Mouse (Mus musculus): ENCODE results near the gene Cfap126.

Cfap126 gene

DNA sequence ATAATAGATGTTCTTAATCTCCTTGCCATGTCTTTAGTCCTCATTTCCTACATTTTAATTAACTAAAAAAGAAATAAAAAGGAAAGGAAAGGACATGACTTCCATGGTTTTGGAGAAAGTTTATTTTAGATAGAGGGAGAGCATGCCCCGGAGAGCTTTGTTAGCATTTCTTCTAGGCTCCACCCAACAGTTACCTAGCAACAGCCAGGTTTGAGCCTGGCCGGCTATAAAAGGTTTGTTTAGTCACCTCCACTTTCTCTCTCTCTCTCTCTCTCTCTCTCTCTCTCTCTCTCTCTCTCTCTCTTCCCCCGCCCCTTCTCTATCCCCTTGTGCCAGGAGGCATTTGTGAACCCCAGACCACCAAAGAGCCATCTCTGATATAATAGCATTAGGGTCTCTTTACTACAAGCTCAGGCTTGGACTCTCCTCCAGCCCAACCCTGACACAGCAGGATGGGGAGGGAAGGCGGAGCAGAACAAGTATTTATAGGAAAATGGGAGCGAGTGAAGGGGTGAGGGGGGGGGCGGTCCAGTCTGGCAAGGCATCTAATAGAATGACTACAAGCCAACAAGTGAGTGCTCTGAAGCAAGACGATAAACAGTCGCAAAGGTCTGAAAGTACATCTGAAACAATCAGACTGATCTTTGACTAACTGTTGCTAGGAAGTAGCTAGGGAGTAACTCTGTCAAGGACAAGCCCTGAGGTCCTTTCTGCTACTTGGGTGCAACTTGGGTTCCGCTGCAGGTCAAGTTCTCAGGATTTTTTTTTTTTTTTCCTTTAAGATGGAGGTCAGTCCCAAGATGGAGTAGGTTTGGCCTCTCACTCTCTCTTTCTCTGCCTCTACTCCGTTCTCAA lies 17.4 kb upstream of the Cfap126 start:
- DNase-seq: no peak

DNA sequence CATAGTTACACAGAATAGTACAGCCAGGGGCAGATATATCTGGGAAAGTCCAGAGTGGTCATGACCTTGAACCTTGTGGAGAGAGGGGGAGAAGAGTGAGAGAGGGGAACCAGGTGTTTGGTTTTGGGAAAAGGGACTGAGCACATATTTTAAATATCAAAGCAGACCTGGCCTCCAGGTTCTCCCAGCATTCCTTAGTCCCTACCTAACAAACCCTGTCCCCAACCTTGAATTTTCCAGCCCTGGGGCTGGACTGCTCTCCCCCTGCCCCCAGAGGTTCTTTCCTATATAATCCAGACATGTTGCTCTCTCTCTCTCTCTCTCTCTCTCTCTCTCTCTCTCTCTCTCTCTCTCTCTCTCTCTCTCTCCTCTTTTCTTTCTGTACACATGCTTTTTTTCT lies 16.6 kb upstream of the Cfap126 start:
- DNase-seq: no peak

DNA sequence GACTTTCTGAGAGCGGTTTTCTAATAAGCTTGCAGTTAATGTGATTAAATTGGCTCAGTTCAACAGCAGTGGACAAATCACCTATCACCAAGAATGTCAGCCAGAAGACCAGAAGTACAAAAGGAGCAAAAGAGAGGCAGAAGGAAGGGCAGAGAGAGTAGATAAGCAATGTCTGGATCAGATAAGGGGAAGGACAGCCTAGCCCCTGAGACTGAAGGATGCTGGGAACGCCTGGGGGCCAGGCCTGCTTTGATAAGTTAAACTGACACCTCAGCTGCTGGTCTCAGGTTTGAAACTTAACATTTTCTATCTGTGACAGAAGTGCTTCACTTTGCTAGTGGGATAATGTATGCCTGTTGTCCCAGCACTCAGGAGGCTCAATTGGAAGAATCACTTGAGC lies 16.1 kb upstream of the Cfap126 start:
- no peak for DNase-seq

DNA sequence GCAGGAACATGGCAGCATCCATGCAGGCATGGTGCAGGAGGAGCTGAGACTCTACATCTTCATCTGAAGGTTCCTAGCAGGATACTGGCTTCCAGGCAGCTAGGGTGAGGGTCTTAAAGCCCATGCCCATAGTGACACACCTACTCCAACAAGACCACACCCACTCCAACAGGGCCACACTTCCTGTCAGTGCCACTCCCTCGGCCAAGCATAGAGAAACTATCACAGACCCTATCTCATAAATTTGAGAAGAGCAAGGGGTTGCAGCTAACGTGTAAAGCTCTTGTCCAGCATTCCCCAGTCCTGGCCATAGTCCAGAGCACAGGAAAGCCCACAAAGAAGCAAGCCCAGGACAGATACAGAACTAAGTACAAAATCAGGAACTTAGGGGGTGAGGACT lies 12.7 kb upstream of the Cfap126 start:
- no peak for DNase-seq

DNA sequence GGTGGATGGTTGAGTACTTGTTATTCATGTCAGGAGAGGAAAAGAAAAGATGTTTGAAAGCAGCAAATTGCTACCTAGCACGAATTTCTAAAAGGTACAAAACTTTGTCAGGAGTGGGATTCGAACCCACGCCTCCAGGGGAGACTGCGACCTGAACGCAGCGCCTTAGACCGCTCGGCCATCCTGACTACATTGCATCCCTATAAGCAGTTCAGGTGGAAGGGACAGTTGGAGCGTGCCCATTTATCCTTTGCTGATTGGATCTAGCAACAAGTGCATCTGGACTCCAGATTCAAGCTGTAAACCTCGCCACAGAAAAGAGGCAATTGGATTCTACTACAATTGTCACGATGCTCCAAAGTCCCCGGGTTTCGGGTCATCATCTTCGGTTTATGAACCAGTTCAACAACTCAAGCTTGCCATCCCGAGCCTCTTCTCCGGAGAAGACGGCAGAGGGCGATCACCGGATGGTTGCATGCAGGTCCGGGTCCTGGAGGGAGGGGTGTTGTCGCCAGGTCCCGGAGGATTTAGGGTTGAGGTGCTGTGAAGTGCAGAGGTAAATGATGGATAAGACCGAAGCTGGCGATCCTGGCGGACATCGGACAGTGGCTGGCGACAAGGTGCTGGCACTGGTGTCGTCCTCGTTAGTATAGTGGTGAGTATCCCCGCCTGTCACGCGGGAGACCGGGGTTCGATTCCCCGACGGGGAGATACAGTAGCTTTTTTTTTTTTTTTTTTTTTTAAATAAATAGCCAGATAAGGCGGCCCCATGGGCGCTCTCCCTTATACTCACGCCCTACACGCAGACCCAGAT lies 11.8 kb upstream of the Cfap126 start:
- peak; percentile 72 to 87 for DNase-seq

DNA sequence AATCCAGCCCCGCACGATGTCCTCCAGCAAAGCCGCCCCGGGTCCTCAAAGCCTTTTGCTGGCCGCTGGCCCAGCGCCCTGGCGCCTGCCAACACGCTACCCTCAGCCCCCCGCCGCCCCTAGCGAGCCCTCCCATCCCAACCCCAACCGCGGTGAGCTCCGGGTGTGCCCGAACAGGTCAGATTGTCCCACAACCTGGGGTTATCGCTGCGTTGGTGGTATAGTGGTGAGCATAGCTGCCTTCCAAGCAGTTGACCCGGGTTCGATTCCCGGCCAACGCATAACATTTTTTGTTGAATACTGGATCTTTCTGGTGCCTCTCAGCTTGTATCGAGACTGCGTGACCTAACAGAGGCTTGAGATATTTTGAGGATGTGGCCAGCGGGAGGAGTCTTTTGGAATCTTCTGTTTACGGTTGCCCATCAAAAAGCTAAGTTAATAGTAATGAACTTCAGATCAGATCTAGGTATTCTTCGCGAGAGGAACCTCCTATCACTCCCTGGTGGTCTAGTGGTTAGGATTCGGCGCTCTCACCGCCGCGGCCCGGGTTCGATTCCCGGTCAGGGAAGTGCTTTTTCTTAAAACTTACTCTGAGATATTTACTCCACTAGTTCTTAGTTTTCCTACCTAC lies 11.1 kb upstream of the Cfap126 start:
- peak; percentile 81 to 91 for DNase-seq

DNA sequence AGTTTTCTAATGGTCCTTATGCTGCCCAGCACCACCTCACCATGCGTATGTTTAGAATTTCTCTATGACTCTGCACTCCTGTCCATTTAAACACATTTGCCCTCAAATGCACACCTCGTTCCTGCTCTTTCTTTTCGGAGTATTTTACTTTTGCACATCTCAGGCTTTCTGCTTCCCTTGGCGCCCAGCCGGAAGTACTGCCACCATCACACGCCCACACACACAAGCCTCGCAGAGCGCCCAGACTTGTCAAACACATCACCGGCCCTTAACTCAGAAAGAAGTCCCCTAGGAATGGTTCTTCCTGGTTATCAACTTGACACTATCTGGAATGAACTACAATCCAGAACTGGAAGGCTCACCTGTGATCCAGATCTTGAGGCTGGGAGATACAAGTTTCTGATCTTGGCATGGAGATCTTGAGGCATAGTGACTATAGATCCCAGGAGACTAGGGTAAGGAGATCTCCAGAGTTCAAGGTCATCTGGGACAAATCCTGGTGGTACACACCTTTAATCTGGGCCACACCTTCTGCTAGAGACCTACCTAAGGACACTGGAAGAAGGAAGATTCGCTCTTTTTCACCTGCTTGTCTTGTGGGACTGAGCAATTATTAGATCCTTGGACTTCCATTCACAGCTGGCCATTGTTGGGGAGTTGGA lies 10.4 kb upstream of the Cfap126 start:
- no peak for DNase-seq

DNA sequence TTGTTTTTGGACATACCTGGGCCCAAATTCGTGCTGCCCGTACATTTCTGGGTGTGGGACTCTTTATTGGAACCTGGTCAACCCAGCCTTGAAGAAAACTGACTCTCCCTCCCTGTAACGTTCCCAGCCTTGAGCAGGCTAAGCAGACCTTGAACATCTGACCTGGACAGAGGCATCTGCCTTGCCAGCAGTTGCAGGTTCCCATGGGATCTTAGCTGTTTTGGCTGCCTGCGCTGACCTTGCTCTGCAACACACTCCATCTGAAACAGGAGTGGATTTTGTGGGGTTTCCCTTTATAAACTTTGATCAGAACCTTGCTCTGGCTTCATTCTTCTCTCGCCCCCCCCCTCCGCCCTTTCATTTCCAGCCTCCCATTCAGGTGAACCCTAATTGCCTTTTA lies 8.5 kb upstream of the Cfap126 start:
- no peak for DNase-seq

DNA sequence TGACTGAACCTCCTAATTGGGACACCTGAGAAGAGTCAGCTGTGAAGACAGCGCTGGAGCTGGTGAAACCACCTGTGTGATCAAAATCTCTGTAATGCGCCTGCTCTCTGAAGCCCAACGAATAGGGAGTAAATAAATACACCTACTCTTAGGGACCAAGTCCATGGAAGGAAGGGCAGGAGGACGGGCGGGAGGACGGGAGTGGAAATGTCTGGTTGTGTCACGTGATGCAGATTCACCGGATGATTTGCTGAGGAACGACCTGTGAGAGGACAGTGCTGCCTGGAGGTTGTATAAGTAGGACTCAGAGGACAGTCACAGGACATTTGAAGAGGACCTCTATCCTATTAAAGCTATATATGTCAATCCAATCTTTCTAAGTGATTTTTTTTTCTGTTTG lies 4.1 kb upstream of the Cfap126 start:
- peak; percentile 29 to 34 for DNase-seq

DNA sequence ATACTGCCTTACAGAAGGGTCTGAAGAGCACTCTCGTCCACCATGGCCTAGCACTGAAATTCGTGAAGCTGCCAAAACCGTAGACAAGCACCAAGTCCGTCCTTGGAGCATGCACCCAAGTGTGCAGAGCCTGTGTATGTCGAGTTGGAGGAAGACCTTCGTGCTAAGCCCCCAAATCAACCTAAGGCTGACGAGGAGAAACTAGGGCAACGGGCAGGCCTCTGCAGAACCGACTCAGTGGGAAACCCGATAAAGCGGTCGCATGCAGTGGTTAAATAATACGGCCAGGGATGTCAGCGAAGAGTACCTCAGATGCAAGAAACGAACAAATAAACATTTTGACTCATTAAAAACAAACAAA lies 3.1 kb upstream of the Cfap126 start:
- no peak for DNase-seq

DNA sequence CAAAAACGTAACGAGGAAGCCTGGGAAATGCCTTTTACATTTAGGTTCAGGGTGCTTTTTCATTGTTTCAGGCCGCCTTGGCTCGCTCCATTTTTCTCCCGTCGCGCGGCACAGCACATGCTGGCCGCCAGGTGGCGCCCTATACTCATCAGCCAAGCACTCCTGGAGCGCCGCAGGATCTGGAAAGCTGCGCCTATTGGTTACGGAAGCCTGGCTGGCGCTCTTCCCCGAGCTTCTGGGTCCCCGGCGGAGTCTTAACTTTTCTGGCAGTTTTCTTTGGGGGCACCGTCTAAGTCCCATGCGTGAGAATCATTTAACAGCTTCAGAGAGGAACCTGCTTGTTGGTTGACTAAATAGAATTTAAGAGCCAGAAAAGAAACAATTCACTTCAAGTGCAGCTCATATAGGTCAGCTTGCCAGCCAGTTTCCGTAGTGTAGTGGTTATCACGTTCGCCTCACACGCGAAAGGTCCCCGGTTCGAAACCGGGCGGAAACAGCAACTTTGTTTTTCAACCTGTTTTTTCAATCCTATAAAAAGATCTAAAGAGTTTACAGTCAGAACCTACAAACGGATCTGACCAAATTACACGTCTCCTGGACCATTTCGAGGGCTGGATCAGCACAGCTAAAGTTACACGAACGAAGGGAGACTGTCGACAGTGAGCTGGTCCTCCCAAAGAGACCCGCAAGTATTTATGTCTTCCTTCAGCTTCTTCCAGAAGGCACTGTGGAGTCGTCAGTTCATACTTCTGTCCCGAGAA lies 2.5 kb upstream of the Cfap126 start:
- DNase-seq: peak; percentile 92 to 95

DNA sequence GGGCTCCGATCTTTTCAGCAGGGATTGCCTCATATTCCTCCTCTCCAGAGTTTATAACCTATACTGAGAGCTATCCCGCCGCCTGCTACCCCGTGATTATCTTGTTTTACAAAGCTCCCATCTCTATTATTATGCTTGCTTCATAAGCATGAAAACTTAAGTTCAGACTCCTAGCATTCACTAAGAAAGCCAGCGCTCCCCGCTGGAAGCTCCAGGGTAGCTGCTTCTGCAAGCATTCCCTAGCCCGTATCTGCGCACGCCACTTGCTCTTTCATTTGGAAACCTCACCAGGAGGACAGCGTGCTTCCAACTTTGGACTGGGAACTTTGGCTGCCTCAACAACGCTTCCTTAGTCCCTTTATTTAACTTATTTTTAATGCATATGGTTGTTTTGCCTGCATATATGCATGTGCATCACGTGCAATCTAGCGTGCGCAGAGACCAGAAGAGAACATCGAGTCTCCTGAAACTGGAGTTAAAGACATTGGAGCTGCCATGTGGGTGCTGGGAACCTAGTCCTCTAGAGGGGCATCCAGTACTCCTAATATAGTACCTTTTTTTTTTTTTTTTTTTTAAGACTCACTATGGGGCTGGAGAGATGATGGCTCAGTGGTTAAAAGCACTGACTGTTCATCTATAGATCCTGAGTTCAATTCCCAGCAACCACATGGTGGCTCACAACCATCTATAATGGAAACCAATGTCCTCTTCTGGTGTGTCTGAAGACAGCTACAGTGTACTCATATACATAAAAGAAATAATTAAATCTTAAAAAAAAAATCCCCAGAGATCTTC lies 1.7 kb upstream of the Cfap126 start:
- peak; percentile 55 to 58 for DNase-seq

DNA sequence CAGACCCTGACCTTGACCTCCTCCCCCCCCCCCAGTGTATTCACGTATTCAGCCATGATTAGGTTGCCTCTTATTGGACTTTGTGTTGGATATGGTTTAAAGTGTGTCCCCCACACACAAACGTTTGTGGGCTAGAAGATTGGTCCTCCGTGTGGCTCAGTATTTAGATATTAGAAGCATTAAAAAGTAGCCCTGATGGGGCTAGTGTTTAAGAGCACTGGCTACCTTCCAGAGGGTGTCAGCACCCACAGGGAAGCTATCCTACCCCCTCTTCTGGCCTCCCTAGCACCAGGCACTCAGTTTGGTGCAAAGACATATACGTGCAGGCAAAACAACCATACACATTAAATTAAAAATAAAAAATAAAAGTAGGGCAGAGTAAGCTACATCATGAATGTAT lies 732 bp upstream of the Cfap126 start:
- DNase-seq: no peak

DNA sequence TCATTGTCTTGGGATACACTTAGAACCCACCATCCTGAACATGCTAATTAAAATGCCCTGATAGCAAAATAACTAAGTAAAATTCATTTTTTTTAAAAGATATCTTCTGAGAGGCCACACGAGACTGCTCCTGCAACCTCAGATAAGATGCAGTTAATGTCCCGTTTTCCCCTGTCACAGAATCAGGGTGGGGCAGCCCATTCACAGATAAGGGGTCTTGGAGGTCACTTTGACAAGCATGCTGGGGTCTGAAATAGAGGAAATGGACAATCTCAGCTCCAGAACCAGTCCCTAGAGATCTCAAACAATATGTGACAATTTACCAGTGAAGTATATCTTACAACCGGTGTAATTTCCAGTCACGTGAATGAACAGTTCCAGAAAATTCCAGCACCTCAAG lies 2.6 kb downstream of the Cfap126 start:
- DNase-seq: no peak

DNA sequence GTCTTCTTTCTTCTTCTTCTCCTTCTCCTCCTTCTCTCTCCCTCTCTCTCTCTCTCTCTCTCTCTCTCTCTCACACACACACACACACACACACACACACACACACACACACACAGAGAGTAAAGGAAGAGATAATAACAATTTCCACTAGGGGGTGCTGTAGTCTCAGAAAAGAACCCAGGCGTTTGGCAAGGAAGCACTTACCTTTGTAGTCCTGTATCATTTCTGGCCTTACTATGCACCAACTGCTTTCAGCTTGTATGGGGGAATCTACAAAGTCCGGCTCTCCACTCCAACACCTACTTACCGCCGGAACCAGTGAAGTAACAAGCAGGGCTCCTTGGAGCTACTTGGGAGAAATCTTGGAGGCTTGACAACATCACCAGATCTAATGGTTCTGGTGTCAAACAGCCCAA lies 4.6 kb downstream of the Cfap126 start:
- peak; percentile 56 to 61 for DNase-seq

DNA sequence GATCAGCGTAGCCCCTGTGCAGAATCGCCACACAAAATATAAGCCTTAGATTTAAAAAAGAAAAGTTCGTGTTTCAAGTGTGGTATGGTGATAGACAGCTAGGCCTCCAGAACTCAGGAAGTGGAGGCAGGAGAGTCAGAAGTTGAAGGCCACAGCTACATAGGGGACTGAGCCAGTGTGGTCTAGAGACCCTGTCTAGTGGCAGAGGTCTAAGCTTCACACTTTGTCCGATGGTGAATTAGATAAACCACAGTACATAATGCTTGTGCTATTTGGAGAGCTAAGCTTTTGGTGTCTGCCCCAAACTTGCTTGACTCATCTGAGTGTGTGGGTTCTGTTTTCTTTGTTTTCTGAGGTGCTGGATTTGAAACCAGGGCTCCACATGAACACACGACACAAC lies 5.3 kb downstream of the Cfap126 start:
- no peak for DNase-seq

DNA sequence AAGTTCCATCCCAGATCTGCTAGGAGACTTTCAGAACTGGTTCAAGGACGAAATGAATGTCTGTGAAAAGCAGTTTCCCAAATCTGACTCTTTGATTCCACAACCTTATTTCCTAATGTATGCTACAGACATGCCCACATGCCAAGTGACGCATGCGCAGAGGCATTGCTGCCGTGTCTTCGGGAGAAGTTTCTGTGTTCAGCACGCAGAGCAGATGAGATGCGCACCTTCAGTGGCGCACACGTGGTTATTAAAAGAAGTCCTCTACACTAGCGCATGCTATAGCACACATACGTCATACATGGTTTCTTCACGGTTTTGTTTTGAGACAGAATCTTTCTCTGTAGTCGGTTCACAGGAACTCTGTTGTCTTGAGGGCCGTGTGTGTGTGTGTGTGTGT lies 5.7 kb downstream of the Cfap126 start:
- DNase-seq: no peak

DNA sequence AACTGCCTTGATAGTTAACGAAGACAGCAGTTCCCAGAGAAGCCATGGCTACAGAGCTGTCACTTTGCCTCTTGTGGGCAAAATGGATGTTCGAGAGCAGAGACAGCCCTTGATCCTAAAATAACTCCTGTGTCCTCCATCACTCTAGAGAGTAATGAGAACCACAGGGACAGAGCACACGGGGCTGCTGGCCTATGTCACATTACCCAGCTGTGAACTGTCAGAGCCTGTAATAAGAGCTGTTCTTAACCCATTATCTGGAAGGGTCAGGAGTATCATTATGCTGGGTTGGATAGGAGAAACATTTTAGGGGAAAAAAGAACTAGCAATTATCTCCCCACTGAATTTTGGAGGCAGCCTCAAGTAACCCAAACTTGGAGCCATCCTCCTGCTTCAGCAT lies 7.2 kb downstream of the Cfap126 start:
- DNase-seq: no peak

DNA sequence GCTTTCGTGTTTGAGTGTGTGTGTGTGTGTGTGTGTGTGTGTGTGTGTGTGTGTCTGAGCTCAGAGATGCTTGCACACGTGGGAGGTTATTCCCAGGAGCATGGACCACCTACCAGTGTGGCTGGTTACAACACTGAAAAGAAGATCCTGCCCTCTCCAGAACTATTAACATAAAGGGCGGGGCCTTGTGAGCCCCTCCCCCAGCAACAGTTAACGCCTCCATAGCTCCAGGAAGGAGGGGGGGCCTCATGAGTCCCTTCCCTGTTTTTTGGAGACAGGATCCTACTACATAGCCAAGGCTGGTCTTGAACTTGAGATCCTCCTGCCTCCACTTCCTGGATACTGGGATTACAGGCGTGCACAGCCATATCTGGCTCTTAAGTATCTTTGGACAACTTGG lies 8.1 kb downstream of the Cfap126 start:
- DNase-seq: no peak

DNA sequence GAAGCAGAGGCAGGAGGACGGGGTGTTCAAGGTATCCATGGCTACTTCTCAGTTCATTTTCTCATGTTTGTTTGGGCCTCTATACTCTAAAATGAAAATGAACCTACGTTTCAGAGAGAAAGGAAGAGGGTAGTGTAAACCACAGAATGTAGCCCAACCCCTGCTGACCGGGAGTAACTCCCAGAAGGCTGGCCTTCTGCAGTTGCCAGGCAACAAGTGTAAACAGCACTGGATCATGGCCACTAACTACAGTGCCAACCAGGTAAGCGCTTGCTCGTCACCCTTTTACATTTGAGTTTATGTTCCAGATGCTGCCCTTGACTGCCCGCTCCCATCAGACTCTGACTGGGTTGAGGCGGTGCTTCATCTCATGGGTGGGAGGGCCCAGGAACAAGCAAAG lies 9.2 kb downstream of the Cfap126 start:
- DNase-seq: peak; percentile 52 to 56

DNA sequence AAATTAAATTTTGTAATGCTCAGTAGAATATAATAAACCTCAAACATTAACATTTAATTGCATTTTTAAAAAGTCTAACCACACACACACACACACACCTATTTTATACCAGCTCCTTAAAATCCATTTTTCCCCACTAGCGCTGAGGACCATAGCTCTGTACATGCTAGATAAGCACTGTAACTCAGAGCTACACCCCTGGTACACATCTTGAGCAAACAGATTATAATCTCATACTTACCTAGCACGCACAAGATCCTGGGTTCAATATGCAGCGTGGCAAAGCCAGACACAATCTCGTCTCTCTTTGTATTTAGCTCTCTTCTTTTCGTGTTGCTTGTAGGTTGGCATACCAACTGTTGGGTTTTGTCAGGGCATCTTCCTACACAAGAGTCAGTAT lies 10.7 kb downstream of the Cfap126 start:
- DNase-seq: no peak

DNA sequence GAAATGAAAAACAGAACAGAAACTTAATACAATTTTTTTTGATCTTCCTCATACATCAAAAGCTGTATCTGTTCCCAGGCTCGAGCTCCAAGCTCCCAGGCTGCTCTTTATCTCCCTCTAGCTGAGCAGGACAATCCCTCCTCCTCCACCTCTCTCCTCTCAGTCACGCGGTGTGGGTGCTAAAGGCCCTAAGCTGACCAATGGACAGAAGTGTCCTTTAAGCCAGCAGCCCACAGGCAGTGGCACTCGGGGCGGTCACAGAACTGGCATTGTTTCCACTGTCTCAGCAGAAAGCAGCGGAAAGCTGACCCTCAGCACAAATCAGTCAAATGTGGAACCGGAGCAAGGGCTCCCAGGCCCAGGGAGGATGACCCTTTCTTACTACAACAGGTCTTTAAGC lies 15.5 kb downstream of the Cfap126 start:
- DNase-seq: peak; percentile 87

All from kidney, adult 8-10 months (tissue).